Mouse (Mus musculus) heart, adult 8-10 months (tissue): ENCODE measurements around the gene P4ha2. TPM values are rescaled to one million over a fixed set of nuclear protein-coding genes. Genes with fewer than 3 reads are reported as not detected.

Experiments used
- DNase-seq: peaks from one replicate; pipeline ENCODE4 v3.0.0; 2022; ENCODE audit warnings: low spot score
- total RNA-seq, 4 experiments: library from RNA; stranded (reverse); gene quantifications; 2 replicates each; pipeline ENCODE4 v1.2.4; 2022

The P4ha2 gene
- total RNA-seq, 4 experiments from 2014 or later, result 57.4 to 71.1 (median 64.1) TPM

- DNase-seq, result no peak
Measured at GRCm38 (mm10) chr11:54068520-54069371, 31.1 kb upstream of the P4ha2 start, which contains the start of gene Pdlim4. Pdlim4 (minus strand) TSS chr11:54069014.

GRCm38 (mm10) chr11:54071726-54072445, 28.0 kb upstream of the P4ha2 start:
- DNase-seq, result no peak

GRCm38 (mm10) chr11:54073291-54073690, 26.6 kb upstream of the P4ha2 start:
- DNase-seq, result no peak

- no peak for DNase-seq
Measured at GRCm38 (mm10) chr11:54075353-54075752, 24.5 kb upstream of the P4ha2 start.

GRCm38 (mm10) chr11:54076101-54076500, 23.8 kb upstream of the P4ha2 start:
- no peak for DNase-seq

GRCm38 (mm10) chr11:54080435-54080834, 19.5 kb upstream of the P4ha2 start:
- no peak for DNase-seq

GRCm38 (mm10) chr11:54082725-54083124, 17.2 kb upstream of the P4ha2 start:
- no peak for DNase-seq

GRCm38 (mm10) chr11:54084976-54085375, 14.9 kb upstream of the P4ha2 start:
- no peak for DNase-seq

DNA sequence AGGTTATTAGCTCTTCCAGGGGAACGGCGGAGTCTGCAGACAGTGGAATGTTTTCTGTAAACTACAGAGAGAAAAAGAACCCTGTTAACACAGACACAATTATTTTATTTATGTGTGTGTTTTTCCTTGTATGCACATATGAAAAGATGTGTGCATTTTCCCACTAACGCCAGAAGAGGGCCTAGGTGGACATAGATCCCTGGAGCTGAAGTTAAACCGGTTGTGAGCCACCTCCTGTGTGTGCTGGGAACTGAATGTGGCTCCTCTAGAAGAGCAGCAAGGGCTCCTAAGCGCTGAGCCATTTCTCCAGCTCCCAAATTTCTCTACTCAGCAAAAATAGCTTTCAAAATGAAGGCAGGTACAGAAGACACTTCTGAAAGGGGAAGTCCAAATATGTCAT, 14.1 kb upstream of the P4ha2 start:
- DNase-seq, result no peak

DNA sequence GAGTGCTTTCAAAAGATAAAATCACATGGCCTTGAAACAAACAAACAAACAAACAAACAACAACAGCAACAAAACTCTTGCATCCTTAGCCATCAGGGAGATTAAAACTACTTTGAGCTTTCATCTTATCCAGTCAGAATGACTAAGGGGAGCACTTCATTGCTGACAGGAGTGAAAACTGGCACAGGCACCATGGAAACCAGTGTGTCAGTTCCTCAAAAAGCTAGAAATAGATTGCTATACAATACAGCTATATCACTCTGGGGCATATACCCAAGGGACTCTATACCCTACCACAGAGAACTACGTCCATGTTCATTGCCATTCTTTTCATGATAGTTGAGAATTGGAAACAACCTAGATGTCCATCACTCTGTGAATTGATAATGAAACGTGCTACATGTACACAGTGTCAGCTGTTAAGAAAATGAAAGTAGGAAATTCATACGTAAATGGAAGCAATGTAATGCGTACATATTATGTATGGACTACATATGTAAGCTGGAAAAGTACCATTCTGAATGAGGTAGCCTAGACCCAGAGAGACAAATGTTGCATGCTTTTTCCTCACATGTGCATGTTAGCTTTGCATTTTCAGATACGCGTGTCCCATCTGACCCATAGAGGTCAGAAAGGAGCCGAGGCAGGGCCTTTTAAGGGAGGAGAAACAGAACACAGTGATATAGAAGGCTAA, 11.5 kb upstream of the P4ha2 start:
- no peak for DNase-seq

DNA sequence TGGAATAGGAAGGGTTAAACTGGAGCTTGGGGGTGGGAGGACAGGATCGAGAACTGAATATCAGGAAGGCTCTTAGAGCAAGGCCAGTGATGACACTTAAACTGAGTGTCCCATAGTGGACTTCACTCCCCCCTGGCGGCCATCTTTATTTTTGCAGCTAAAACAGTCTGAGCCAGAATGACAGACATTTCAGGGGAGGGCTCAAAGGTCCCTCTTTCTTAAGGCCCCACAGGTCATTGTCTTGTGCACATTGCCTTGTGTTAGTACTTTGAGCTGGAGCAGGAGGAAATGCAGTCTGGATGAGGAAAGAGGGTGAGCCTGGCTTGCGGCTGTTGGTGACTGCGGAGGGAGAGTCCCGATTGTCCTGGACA, 11.0 kb upstream of the P4ha2 start:
- peak; percentile 89 for DNase-seq

GRCm38 (mm10) chr11:54090091-54090879, 9.6 kb upstream of the P4ha2 start:
- DNase-seq, result no peak

DNA sequence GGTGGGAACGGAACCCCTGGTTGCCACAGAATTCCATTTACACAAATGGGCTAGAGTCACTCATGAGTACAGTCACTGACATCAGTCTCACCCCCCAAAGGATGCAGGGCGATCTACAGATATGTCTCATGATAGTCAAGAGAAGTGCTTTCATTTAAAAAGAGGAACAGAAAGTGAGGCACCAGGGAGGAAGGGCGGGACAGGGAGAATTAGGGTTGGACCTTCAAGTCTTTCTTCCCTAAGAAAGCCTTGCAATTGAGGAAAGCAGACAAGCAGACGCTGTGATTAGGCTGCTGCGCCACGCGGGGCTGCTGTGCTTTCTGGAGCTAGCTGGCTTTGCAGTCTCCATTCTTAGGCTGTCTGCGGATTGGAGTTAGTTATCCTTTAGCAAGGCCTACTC, 8.2 kb upstream of the P4ha2 start:
- no peak for DNase-seq

- no peak for DNase-seq
Measured at GRCm38 (mm10) chr11:54092188-54092587, 7.7 kb upstream of the P4ha2 start.

DNA sequence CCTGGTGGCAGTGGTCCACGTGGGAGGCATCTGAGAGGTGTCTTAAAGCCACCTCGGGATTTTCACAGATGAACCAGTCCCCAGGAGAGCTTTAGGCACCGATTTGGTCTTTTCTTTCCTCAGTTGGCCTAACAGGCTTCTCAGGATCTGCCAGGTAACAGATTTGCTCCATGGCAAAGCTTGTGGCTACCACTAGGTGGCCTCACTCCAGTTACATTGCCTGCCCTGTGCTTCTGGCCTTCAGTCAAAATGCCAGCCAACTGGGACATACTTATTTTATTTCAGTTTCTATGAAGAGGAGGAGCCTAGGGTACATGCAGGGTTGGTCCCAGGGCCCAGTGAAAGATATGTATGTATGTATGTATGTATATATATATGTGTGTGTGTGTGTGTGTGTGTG, 6.9 kb upstream of the P4ha2 start:
- DNase-seq, result no peak

DNA sequence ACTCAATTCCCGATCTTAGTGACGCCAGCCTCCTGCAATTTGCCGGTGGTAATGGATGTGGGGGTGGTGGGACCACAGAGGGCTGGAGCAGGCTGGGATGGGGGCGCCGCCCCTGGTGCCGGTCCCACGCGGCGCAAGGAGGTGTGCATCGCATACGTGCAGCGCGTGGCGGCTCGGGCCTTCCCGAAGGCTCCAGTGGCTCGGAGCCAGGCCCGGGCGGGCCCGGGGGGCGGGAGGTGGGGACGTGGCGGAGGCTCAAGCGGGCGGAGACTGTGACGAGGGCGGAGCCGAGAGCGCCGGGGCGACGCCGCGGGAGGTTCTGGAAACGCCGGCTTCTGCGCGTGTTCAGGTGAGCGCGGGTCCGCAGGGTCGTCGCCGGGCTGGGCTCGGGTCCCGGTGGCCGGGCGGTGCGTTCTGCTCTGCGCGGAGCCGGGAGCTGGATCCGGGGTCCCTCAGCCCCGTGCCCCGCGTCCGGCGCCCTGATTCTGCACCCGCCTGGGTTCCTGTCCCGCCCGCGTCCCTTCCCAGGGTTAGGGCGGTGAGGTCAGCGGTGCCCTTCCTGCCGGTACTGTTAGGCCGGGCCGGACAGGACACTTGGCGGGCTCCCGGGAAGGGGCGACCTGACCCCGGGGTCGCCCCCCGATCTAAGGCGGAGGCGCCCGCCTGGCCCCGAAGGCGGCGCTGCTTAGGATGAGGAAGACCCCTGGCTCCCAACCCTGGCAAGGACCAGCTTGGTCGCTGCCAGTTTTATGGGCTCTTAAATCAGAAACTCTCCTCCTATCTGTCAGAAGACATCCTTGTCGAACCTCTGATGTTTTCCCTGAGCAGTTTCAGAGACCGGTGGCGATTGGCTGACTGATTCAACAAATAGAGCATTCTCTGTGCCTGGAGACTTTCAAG, 1.0 kb downstream of the P4ha2 start:
- no peak for DNase-seq

DNA sequence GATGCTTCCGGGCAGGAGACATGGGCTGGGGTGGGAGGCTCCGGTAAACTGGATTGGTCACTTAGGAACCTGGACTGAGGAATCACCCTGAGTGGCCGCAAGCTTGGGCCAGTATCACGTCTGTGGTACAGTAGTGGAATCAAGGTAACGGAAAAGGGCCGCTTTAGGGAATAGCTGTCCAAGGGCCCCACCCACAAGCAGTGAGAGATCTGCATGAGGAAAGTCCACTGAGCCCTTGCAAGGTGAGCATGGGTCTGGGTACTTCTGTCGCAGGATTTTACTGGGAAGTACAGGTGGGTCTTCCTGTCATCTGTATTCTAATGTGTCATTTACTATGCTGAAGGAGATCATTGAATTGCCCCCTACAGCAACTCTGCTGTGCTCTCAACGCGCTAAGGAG, 1.8 kb downstream of the P4ha2 start:
- DNase-seq, result no peak

- DNase-seq, result no peak
Measured at GRCm38 (mm10) chr11:54102706-54103449, 3.0 kb downstream of the P4ha2 start.

DNA sequence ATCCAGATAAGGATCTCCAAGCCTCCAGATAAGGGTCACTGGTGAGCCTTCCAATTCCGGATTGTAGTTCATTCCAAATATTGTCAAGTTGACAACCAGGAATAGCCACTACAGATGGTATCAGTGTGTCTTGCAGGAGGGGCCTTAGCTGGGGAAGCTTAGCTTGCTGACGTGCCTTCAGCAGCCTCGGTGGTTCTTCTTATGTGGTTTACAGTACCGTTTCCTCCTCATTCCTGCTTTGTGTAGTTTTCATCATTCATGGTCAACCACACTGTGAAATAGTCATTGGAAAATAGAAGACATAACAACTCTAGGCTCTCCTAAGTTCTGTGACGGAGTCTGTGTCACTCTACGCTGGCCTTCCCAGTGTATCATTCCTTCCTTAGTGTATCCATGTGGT, 5.1 kb downstream of the P4ha2 start:
- DNase-seq, result no peak

GRCm38 (mm10) chr11:54106676-54107075, 6.8 kb downstream of the P4ha2 start:
- no peak for DNase-seq
